Mouse (Mus musculus): ENCODE results near the gene Dbi.

The Dbi gene

GRCm38 (mm10) chr1:120121930-120122530 is 1.2 kb upstream of the Dbi start:
- no peak for DNase-seq (ENCODE audit: low spot score)

- peak; percentile 54 for DNase-seq (ENCODE audit: low spot score)
Measured at GRCm38 (mm10) chr1:120120141-120120968, 523 bp downstream of the Dbi start.

GRCm38 (mm10) chr1:120119389-120119788 is 1.5 kb downstream of the Dbi start:
- no peak for DNase-seq (ENCODE audit: low spot score)

GRCm38 (mm10) chr1:120118854-120119253 is 2.0 kb downstream of the Dbi start:
- DNase-seq (ENCODE audit: low spot score), result no peak

- peak; percentile 18 for DNase-seq (ENCODE audit: low spot score)
Measured at GRCm38 (mm10) chr1:120116106-120116505, 4.8 kb downstream of the Dbi start.

- DNase-seq (ENCODE audit: low spot score), result no peak
Measured at GRCm38 (mm10) chr1:120115671-120116081, 5.2 kb downstream of the Dbi start.

GRCm38 (mm10) chr1:120112251-120113187 is 8.4 kb downstream of the Dbi start:
- DNase-seq (ENCODE audit: low spot score), result no peak

GRCm38 (mm10) chr1:120111766-120112165 is 9.1 kb downstream of the Dbi start:
- DNase-seq (ENCODE audit: low spot score), result no peak

GRCm38 (mm10) chr1:120109741-120110432 is 11.0 kb downstream of the Dbi start:
- DNase-seq (ENCODE audit: low spot score), result no peak

- DNase-seq (ENCODE audit: low spot score), result peak; percentile 66
Measured at GRCm38 (mm10) chr1:120105556-120105959, 15.3 kb downstream of the Dbi start.

GRCm38 (mm10) chr1:120101227-120101609 is 19.7 kb downstream of the Dbi start:
- no peak for DNase-seq (ENCODE audit: low spot score)

- peak; percentile 40 for DNase-seq (ENCODE audit: low spot score)
Measured at GRCm38 (mm10) chr1:120100456-120101226, 20.2 kb downstream of the Dbi start.

GRCm38 (mm10) chr1:120099483-120099882 is 21.4 kb downstream of the Dbi start:
- DNase-seq (ENCODE audit: low spot score), result peak; percentile 29

GRCm38 (mm10) chr1:120098327-120098726 is 22.6 kb downstream of the Dbi start:
- peak; percentile 73 for DNase-seq (ENCODE audit: low spot score)

GRCm38 (mm10) chr1:120094920-120095319 is 26.0 kb downstream of the Dbi start:
- no peak for DNase-seq (ENCODE audit: low spot score)

GRCm38 (mm10) chr1:120093482-120094134 is 27.3 kb downstream of the Dbi start:
- DNase-seq (ENCODE audit: low spot score), result peak; percentile 91

- no peak for DNase-seq (ENCODE audit: low spot score)
Measured at GRCm38 (mm10) chr1:120090880-120091570, 29.9 kb downstream of the Dbi start.

GRCm38 (mm10) chr1:120089180-120089579 is 31.7 kb downstream of the Dbi start:
- DNase-seq (ENCODE audit: low spot score), result no peak

GRCm38 (mm10) chr1:120086644-120087043 is 34.2 kb downstream of the Dbi start:
- no peak for DNase-seq (ENCODE audit: low spot score)

GRCm38 (mm10) chr1:120085696-120086095 is 35.2 kb downstream of the Dbi start:
- DNase-seq (ENCODE audit: low spot score), result no peak
